Mouse (Mus musculus) MEL (cell line): ENCODE data around the gene L3mbtl4.

ENCODE experiments used
- CHD1 ChIP-seq: IDR thresholded peaks from 2 replicates; pipeline ENCODE4 v1.6.1; 2012; ENCODE audit warnings: low read depth, mild to moderate bottlenecking, inconsistent platforms, low read length, improper control_type of control experiment
- CTCF ChIP-seq, 3 experiments: IDR thresholded peaks in 2 of 3; conservative IDR thresholded peaks in 1 of 3; 2 replicates each; pipeline ENCODE4 v1.5.1; 2011 to 2012; ENCODE audit warnings: low read length in 3 of 3, low read depth in 2 of 3, mild to moderate bottlenecking in 2 of 3, improper control_type of control experiment in 1 of 3, inconsistent platforms in 1 of 3, mixed read lengths in 1 of 3, moderate library complexity in 1 of 3; ENCODE audit not compliant: control insufficient read depth in 1 of 3, insufficient read depth in 1 of 3, poor library complexity in 1 of 3, severe bottlenecking in 1 of 3
- ELF1 ChIP-seq: IDR thresholded peaks from 2 replicates; pipeline ENCODE4 v1.6.1; 2014; ENCODE audit warnings: low read depth, mild to moderate bottlenecking, inconsistent platforms, low read length, improper control_type of control experiment, moderate library complexity
- EP300 ChIP-seq, 2 experiments: IDR thresholded peaks; 2 replicates each; pipeline ENCODE4 v1.6.1; 2011; ENCODE audit warnings: improper control_type of control experiment in 2 of 2, low read length in 2 of 2, low read depth in 1 of 2, mild to moderate bottlenecking in 1 of 2
- GATA1 ChIP-seq: IDR thresholded peaks from 2 replicates; pipeline ENCODE4 v1.6.1; 2011; ENCODE audit warnings: low read depth, low read length, improper control_type of control experiment
- JUND ChIP-seq: IDR thresholded peaks from 2 replicates; pipeline ENCODE4 v1.6.1; 2011; ENCODE audit warnings: low read depth, mild to moderate bottlenecking, improper control_type of control experiment, low read length
- NELFE ChIP-seq: IDR thresholded peaks from 2 replicates; pipeline ENCODE4 v1.6.1; 2011; ENCODE audit warnings: low read depth, low read length, improper control_type of control experiment
- NRF1 ChIP-seq: IDR thresholded peaks from 2 replicates; pipeline ENCODE4 v1.6.1; 2014; ENCODE audit warnings: low read depth, mild to moderate bottlenecking, inconsistent platforms, low read length, improper control_type of control experiment, moderate library complexity; ENCODE audit not compliant: poor library complexity, insufficient read depth, severe bottlenecking
- POLR2A ChIP-seq, 2 experiments: IDR thresholded peaks; 2 replicates each; pipeline ENCODE4 v1.6.1; 2011 to 2012; ENCODE audit warnings: low read length in 2 of 2, mild to moderate bottlenecking in 2 of 2, control low read depth in 1 of 2, improper control_type of control experiment in 1 of 2, low read depth in 1 of 2, moderate library complexity in 1 of 2; ENCODE audit not compliant: control insufficient read depth in 1 of 2, insufficient read depth in 1 of 2, poor library complexity in 1 of 2
- SIN3A ChIP-seq: IDR thresholded peaks from 2 replicates; pipeline ENCODE4 v1.6.1; 2012; ENCODE audit warnings: low read length, improper control_type of control experiment, inconsistent platforms
- TCF12 ChIP-seq: IDR thresholded peaks from 2 replicates; pipeline ENCODE4 v1.6.1; 2014; ENCODE audit warnings: low read depth, mild to moderate bottlenecking, inconsistent platforms, low read length, improper control_type of control experiment, moderate library complexity
- UBTF ChIP-seq: IDR thresholded peaks from 2 replicates; pipeline ENCODE4 v1.6.1; 2012; ENCODE audit warnings: low read depth, mild to moderate bottlenecking, inconsistent platforms, low read length, improper control_type of control experiment, moderate library complexity, borderline replicate concordance; ENCODE audit not compliant: insufficient read depth
- USF1 ChIP-seq: IDR thresholded peaks from 2 replicates; pipeline ENCODE4 v1.6.1; 2014; ENCODE audit warnings: low read depth, mild to moderate bottlenecking, inconsistent platforms, low read length, improper control_type of control experiment, moderate library complexity

GRCm38 (mm10) chr17:68312286-68312927 is 38.8 kb downstream of the L3mbtl4 start:
- TF ChIP-seq USF1 (no peak), UBTF (no peak), SIN3A (no peak), TCF12 (no peak), POLR2A (IDR thresholded peaks at IDR 0.05; ENCODE audit: control insufficient read depth in 1 of 2, insufficient read depth in 1 of 2, low read depth in 1 of 2, low read length in 2 of 2, poor library complexity in 1 of 2) (no peak), NRF1 (no peak), CTCF (IDR thresholded peaks at IDR 0.05 in 2 of 3, conservative IDR thresholded peaks at IDR 0.05 in 1 of 3; ENCODE audit: control insufficient read depth in 1 of 3, insufficient read depth in 1 of 3, low read depth in 2 of 3, low read length in 3 of 3, poor library complexity in 1 of 3, severe bottlenecking in 1 of 3) (no peak), GATA1 (no peak), ELF1 (no peak), JUND (no peak), EP300 (IDR thresholded peaks at IDR 0.05; ENCODE audit: low read depth in 1 of 2, low read length in 2 of 2) (no peak), NELFE (no peak), CHD1 (no peak)
